Mouse (Mus musculus): ENCODE data around the gene Srsf5. TPM values are rescaled to one million over a fixed set of nuclear protein-coding genes. Genes with fewer than 3 reads are reported as not detected.
"Not testable (repeated sequence)": the region's sequence is repeated elsewhere in the genome, so short reads cannot be mapped to it uniquely, and the experiment has no call there.

Srsf5 gene
- total RNA-seq, 2 experiments from 2014 or later: 278 to 306 TPM

- DNase-seq (ENCODE audit: low spot score in 2 of 2): peak; percentile 94 to 97
Measured at GRCm38 (mm10) chr12:80945996-80946355, 672 bp downstream of the Srsf5 start.

DNA sequence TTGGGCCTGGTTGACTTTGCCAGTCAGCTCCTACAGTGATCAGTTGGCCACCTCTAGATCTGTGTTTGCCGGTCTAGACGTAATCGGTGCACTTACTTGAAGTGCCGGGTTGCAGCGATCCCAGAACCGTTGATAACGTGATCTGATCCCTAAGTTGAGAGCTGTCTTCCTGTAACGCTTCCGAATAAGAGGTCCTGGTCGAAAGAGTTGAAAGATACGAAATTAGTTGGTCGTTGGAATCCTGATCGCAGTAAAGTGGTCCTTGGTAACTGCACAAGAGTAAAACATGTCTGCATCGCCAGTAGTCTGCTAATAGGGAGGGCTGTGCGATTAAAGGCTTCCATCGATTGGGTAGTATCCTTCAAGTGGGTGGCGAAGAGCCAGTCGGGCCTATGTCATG lies 2.9 kb downstream of the Srsf5 start:
- no peak for DNase-seq (ENCODE audit: low spot score in 2 of 2)

DNA sequence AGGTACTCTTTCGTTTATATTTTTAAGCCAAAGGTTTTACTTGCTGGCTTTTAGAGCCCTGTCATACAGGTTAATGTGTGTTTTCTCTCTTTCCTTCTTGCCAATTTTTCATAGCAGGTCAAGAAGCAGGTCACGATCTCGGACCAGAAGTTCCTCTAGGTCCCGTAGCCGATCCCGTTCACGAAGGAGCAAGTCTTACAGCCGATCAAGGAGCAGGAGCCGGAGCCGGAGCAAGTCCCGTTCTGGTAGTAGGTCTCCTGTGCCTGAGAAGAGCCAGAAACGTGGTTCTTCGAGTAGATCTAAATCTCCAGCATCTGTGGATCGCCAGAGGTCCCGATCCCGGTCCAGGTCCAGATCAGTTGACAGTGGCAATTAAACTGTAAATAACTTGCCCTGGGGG lies 4.3 kb downstream of the Srsf5 start:
- DNase-seq (ENCODE audit: low spot score in 2 of 2): not testable (repeated sequence)

DNA sequence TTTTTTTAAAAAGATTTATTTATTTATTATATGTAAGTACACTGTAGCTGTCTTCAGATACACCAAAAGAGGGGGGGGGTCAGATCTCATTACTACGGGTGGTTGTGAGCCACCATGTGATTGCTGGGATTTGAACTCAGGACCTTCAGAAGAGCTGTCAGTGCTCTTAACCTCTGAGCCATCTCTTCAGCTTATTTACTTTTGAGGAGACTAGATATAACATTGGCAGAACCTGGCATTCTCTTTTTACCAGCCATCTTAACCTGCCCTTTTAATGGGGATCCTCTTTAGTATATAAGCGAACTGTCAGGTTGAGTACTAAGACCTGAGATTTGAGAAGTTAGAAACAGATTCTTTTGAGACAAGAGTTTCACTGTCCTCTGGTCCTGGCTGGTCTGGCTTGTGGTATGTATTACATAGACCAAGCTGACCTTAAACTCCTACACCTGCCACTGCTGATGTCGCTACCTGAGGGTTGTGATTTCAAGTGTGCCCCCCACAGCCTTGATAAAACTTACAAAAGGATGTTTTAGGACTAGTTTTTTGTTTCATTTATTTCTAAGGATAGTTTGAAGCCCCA lies 6.4 kb downstream of the Srsf5 start:
- no peak for DNase-seq (ENCODE audit: low spot score in 2 of 2)

DNA sequence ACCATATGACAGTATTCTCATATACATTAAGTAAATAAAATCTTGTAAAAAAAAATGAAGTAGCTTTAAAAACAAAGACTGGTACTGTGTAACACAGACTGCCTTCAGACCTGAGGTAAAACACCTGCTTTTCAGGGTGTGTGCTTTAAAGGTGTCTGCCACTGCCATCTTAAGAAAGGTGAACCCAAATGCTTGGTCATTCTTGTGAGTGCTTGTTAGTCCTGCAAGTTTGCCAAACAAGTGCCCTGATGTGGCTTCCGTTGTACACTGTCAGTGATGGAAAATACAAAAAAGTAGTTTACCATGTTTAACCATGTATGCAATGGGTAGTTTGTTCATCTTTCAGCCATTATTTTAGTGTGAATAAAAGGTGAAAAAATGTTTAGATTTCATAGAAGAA lies 7.2 kb downstream of the Srsf5 start:
- DNase-seq (ENCODE audit: low spot score in 2 of 2): no peak

DNA sequence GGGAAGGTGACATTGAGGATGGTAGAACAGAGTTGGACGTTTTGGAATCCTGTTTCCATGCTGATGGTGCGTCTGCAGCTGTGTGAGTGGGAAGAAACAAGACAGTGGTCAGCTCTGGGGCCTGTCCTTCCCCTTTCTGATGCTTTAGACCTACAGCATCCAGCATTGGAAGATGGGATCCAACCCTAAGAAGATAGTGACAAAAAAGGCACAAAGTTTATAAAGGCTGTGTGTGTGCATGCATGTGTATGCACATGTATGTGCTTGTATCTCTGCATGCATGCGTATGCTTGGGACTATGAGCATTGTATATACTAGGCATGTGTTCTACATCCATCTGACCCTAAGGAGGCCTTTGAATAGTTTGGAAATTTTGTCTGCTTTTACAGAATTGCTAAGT lies 10.7 kb downstream of the Srsf5 start:
- DNase-seq (ENCODE audit: low spot score in 2 of 2): no peak

DNA sequence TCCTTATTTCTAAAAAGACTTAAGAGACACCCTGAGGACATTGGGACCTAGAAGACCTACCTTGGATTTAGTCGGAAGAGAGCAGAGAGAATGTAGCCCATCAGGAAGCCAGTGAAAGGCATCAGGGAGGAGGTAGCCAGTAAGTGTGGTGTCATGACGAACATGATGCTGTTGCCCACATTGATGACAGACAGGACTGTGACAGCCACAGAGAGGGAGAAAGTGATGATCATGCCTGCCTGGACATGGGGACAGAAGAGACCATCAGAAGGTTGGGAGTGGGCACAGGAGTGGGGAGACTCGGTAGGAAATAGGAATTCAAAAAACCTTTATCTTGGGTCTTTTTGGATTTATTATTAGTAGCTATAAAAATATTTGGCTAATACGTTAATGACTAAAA lies 12.7 kb downstream of the Srsf5 start:
- DNase-seq (ENCODE audit: low spot score in 2 of 2): no peak

DNA sequence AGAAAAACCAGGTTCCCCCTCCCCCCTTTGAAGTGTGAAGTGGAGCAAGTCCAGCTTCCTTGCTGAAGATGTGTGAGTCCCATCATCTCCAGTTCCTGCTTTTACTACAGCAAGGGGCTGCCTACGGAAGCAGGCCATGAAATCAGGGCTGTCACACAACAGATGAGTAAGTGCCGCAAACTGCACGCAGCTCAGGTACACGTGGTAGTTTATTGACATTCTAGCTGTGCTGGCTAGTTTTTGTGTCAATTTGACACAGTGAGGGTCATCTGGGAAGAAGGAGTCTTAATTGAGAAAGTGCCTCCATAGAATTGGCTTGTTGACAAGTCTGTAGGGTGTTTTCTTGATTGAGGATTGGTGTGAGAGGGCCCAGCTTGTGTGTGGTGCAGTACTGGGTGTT lies 17.3 kb downstream of the Srsf5 start:
- no peak for DNase-seq (ENCODE audit: low spot score in 2 of 2)

- DNase-seq (ENCODE audit: low spot score in 2 of 2): no peak
Measured at GRCm38 (mm10) chr12:80966059-80966838, 20.9 kb downstream of the Srsf5 start.

DNA sequence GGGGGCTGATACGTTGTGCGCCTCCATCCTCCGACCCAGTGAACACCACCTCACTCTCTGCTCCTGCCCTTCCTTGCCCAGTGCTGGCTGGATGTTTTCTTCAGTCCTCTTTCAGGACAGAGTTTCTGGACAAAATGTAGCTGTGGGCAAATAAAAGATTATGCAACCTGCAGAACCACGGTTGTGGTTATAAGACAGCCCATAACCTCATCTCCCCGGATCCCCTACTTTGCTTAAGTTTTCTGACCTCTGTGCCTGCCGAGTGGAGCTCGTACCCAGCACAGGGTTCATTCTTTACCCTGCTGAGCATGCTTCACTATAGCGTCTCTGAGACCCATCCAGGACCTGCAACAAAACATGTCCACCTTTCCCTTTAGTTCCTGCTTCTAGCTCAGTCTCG lies 22.6 kb downstream of the Srsf5 start:
- no peak for DNase-seq (ENCODE audit: low spot score in 2 of 2)

GRCm38 (mm10) chr12:80968605-80969004 lies 23.3 kb downstream of the Srsf5 start, which contains the start of gene Slc10a1:
Slc10a1 (minus strand) TSS chr12:80968705.
- DNase-seq (ENCODE audit: low spot score in 2 of 2): no peak

DNA sequence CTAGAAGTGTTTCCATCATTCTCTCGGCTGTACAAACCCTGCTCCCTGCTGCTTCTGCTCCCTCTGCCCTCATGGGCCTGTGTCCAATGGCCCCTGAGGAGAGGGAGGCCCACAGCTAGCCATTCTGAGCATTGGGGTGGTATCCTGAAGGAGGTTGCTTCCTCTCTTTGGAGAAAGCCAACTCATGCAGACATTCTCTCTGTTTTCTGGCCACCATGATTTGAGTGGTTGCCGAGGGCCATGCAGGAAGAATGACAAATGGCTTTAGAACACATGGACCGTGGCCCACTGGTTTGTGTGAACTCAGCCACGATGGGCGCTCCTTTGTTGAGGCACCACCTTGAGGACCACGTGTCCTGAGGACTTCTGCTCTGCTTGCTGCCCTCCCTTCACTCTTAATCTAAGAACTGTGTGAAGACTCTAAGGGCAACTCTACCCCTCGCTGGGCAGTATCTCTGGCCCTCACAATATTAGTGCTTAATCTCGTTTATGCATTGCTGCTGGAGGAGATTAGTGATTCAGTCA lies 24.9 kb downstream of the Srsf5 start:
- DNase-seq (ENCODE audit: low spot score in 2 of 2): no peak

DNA sequence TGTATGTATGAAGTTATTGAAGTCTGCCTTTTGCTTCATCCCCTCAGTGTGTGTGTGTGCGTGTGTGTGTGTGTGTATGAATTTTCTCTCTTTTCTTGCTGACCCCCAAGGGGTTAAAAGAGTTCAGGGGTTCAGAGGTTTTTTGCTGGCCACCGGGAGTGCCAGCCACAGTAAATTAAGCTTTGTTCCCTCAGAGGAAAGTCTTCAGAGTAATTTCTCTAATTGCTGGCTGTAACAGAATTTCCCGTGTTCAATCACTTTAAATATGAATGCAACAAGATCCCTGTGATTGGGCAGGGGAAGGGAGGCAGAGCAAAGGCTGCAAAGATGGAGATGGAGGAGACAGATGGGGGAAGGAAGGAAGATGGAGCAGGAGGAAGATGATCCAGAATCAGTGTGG lies 26.5 kb downstream of the Srsf5 start:
- DNase-seq (ENCODE audit: low spot score in 2 of 2): no peak

GRCm38 (mm10) chr12:80975939-80976671 lies 30.8 kb downstream of the Srsf5 start:
- no peak for DNase-seq (ENCODE audit: low spot score in 2 of 2)

DNA sequence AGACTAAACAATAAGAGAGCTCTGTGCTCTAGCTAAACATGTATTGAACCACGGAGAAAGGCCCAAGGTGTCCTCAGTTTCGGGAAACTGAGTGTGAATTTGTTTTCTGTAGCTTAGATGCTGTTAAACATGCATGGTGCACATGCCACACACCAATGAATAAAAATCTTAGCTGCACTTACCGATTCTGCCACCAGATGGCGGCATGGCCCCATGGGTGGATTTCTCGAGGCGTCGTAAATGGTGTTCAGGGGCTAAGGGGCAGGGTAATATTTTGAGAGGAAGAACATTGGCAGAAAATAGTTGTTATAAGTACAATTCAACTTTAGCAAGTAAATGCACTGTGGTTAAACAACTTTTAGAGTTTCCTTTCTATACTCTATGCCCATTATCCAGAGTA lies 37.0 kb downstream of the Srsf5 start:
- DNase-seq (ENCODE audit: low spot score in 2 of 2): peak; percentile 65 to 87

DNA sequence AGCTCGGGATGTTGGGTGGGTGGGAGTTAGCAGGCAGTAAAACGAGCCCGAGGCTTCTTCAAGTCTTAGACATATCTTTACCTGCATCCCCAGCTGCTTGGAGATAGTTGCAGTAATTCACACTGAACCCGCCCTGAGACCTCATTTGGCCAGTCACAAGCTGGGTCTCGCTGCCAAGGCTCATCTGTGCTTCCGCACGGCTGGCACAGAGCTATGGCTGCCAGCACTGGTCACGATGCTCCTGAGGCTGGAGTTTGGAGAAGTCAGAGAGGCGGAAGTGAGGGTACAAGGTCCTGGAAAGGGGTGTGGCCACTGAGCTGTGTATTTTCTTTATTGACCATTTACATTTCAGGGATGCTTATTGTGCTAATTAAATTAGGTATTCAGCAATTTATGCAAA lies 38.4 kb downstream of the Srsf5 start:
- no peak for DNase-seq (ENCODE audit: low spot score in 2 of 2)

DNA sequence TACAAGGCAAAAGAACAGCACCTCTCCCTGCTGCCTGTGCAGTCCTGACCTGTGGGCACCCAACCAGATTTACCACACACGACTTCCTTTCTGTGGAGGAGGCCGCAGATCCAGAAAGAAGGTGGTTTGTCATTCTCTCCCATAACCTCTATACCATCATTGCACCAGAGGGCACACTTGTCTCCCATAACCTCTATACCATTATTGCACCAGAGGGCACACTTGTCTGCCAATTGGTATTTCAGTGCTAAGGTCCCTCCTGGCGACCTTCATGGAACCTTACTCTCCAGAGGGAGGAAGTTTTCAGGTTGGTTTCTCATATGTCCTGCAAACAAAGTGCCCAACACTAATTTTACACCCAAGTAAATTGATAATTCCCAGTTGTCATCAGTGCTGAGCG lies 41.3 kb downstream of the Srsf5 start:
- no peak for DNase-seq (ENCODE audit: low spot score in 2 of 2)

DNA sequence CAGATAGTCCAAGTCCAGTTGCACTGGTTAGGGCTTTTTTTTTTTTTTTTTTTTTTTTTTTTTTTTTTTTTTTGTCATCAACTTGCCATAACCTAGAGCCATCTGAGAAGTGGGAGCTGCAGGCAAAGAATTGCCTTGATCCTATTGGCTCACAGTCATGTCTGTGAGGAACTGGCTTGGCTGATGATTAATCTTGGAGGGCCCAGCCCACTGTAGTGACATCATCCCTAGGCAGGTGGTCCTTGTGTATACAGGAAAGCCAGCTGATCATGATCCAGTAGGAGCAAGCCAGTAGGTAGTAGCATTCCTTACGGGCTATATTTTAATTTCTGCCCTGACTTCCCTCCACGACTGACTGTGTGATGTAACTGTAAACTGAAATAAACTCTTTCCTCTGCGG lies 43.0 kb downstream of the Srsf5 start:
- DNase-seq (ENCODE audit: low spot score in 2 of 2): no peak

GRCm38 (mm10) chr12:80990901-80991445 lies 45.7 kb downstream of the Srsf5 start:
- no peak for DNase-seq (ENCODE audit: low spot score in 2 of 2)

DNA sequence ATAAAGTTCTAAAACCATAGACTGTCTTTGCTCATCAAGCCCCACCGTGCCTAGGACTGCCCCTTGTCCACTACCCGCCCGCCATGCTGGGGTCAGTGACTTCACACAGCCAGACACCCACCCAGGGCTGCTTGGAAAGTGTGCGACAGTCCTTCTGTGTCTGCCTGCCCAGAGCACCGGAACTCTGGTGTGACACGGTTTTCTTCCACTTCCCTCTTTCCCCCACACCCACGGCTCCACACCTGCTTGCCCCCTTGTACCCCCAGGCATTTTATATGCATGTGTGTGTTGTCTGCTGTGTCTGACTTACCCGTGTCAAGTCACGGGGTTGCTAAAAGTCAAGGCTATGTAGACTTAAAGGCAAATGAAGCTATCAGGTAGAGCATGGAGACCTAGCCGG lies 46.5 kb downstream of the Srsf5 start:
- no peak for DNase-seq (ENCODE audit: low spot score in 2 of 2)

DNA sequence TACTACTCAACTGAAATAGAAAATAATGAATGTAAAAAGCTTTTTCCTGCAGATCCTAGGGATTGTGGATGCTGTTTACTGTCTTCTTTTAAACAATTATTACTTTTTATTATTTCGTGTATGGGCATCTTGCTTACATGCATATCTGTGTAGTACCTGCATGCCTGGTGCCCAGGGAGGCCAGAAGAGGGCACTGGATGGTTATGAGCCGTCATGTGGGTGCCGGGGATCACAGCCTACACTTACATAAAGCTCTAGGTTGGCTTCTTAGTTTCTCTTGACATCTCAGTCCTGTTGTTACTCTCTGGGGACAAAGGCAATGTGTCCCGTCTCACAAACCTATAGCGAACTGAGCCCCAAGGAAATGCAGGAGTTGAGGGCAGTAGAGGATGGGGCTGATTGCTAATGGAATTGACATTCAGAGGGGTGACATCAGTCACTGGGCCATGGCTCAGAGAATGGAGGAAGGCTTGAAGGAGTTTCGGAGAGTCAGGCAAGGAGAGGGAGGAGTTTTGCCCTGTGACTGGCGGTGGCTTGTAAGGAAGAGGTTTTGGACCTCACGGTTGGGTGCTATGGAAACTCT lies 47.3 kb downstream of the Srsf5 start:
- no peak for DNase-seq (ENCODE audit: low spot score in 2 of 2)

GRCm38 (mm10) chr12:80993773-80994172 lies 48.5 kb downstream of the Srsf5 start:
- no peak for DNase-seq (ENCODE audit: low spot score in 2 of 2)
